Mouse (Mus musculus) stomach, embryonic 14.5 days (tissue): ENCODE results near the gene Slc6a2. TPM values are rescaled to one million over a fixed set of nuclear protein-coding genes. Genes with fewer than 3 reads are reported as not detected.

Experiments used
- ATAC-seq: fragments of 200-750 bp; cut with Nextera tagmentation; 2 replicates; pipeline ENCODE4 v1.8.0; 2017; ENCODE audit warnings: low read depth, moderate TSS enrichment; ENCODE audit not compliant: insufficient number of reproducible peaks, insufficient read depth, low FRiP score
- H3K27ac ChIP-seq: fragments of 300-500 bp; sonication (generic); 2 replicates; pipeline ENCODE4 v1.5.1; 2014; ENCODE audit warnings: mild to moderate bottlenecking, low read length, moderate library complexity, mixed read lengths
- H3K27me3 ChIP-seq: fragments of 300-500 bp; sonication (generic); 2 replicates; pipeline ENCODE4 v1.6.1; 2014; ENCODE audit warnings: low read length, control low read depth, mixed read lengths; ENCODE audit not compliant: control insufficient read depth, insufficient read depth
- H3K36me3 ChIP-seq: fragments of 300-500 bp; sonication (generic); 2 replicates; pipeline ENCODE4 v1.6.1; 2014; ENCODE audit warnings: mild to moderate bottlenecking, control low read depth, low read length, moderate library complexity, mixed read lengths; ENCODE audit not compliant: control insufficient read depth, insufficient read depth
- H3K4me1 ChIP-seq: fragments of 300-500 bp; sonication (generic); 2 replicates; pipeline ENCODE4 v1.6.1; 2014; ENCODE audit warnings: low read length, control low read depth, mixed read lengths; ENCODE audit not compliant: control insufficient read depth, insufficient read depth
- H3K4me2 ChIP-seq: fragments of 300-500 bp; sonication (generic); replicated peaks from 2 replicates; pipeline ENCODE4 v1.6.1; 2014; ENCODE audit warnings: low read depth, low read length, control low read depth
- H3K4me3 ChIP-seq: fragments of 300-500 bp; sonication (generic); 2 replicates; pipeline ENCODE4 v1.5.1; 2014; ENCODE audit warnings: low read depth, low read length, control low read depth
- H3K9ac ChIP-seq: fragments of 300-500 bp; sonication (generic); replicated peaks from 2 replicates; pipeline ENCODE4 v1.6.1; 2014; ENCODE audit warnings: low read depth, mild to moderate bottlenecking, control low read depth, low read length, moderate library complexity, mixed read lengths
- H3K9me3 ChIP-seq: fragments of 300-500 bp; sonication (generic); 2 replicates; pipeline ENCODE4 v1.6.1; 2016; ENCODE audit warnings: low read depth, low read length, control low read depth; ENCODE audit not compliant: control insufficient read depth
- WGBS: fragments of 180-500 bp; shearing (Covaris S2); extraction: QIAGEN DNeasy Blood & Tissue Kit; methylation state at CpG from one replicate; pipeline ENCODE4 v1.1.7; 2014; 5-methylcytosine and 5-hydroxymethylcytosine counted together
- polyA plus RNA-seq: library from polyadenylated mRNA; unstranded; fragments of >200 nt; fragmentation: Nextera tagmentation; extraction: Ambion mirVana; gene quantifications from 2 replicates; pipeline ENCODE4 v1.2.1, GENCODE M21; 2014

Gene Slc6a2
- polyA plus RNA-seq = 0.06 and 0.07 TPM in 2 replicates

GRCm38 (mm10) chr8:92959779-92960178 is at the start of gene Slc6a2:
TSS of gene Slc6a2 (plus strand) at chr8:92960079.
- Histone ChIP-seq H3K9ac (no peak within 1 kb of the TSS), H3K9me3 (no peaks in the 10 kb centered on the region), H3K4me2 (peak within 1 kb of the TSS; percentile 63), H3K4me3 (peak within 1 kb of the TSS; percentile 34), H3K36me3 (no peaks in the 10 kb centered on the region), H3K4me1 (0 out of 2 replicates have a peak, but pooled peaks cover 11% of the 10 kb centered on the region), H3K27ac (no peak within 1 kb of the TSS), H3K27me3 (peaks cover 30% of the 10 kb centered on the region)
- no peak for ATAC-seq
- 67% methylated on average over 10 of the region's 10 CpGs for WGBS

- no peaks in the 10 kb centered on the region for H3K27me3 ChIP-seq
- no peak overlapping the region for H3K4me3 ChIP-seq
- H3K4me1 ChIP-seq = no peaks in the 10 kb centered on the region
- H3K36me3 ChIP-seq = no peaks in the 10 kb centered on the region
- ATAC-seq = no peak
- H3K9me3 ChIP-seq = no peaks in the 10 kb centered on the region
- H3K4me2 ChIP-seq = no peak overlapping the region
- H3K27ac ChIP-seq = no peak overlapping the region
- 90% methylated on average over 3 of the region's 3 CpGs for WGBS
- H3K9ac ChIP-seq = no peak overlapping the region
Measured at GRCm38 (mm10) chr8:92911477-92911876, 48.4 kb upstream of the Slc6a2 start.

- H3K27ac ChIP-seq = no peak overlapping the region
- no peak overlapping the region for H3K4me3 ChIP-seq
- H3K36me3 ChIP-seq = no peaks in the 10 kb centered on the region
- H3K27me3 ChIP-seq = no peaks in the 10 kb centered on the region
- no peak overlapping the region for H3K9ac ChIP-seq
- H3K4me2 ChIP-seq = no peak overlapping the region
- 84% methylated on average over 7 of the region's 7 CpGs for WGBS
- no peaks in the 10 kb centered on the region for H3K9me3 ChIP-seq
- ATAC-seq = no peak
- no peaks in the 10 kb centered on the region for H3K4me1 ChIP-seq
Measured at GRCm38 (mm10) chr8:92913396-92913795, 46.5 kb upstream of the Slc6a2 start.

GRCm38 (mm10) chr8:92916082-92916481 is 43.8 kb upstream of the Slc6a2 start:
- Histone ChIP-seq H3K9ac (no peak overlapping the region), H3K27me3 (no peaks in the 10 kb centered on the region), H3K27ac (no peak overlapping the region), H3K36me3 (no peaks in the 10 kb centered on the region), H3K4me3 (no peak overlapping the region), H3K4me1 (no peaks in the 10 kb centered on the region), H3K4me2 (no peak overlapping the region), H3K9me3 (no peaks in the 10 kb centered on the region)
- WGBS = 78% methylated on average over 3 of the region's 3 CpGs
- no peak for ATAC-seq

GRCm38 (mm10) chr8:92921768-92922167 is 38.1 kb upstream of the Slc6a2 start:
- Histone ChIP-seq H3K4me2 (no peak overlapping the region), H3K4me3 (no peak overlapping the region), H3K27ac (no peak overlapping the region), H3K4me1 (no peaks in the 10 kb centered on the region), H3K9me3 (no peaks in the 10 kb centered on the region), H3K36me3 (no peaks in the 10 kb centered on the region), H3K9ac (no peak overlapping the region), H3K27me3 (no peaks in the 10 kb centered on the region)
- no peak for ATAC-seq
- 93% methylated on average over 3 of the region's 3 CpGs for WGBS

- H3K36me3 ChIP-seq = no peaks in the 10 kb centered on the region
- H3K4me1 ChIP-seq = no peaks in the 10 kb centered on the region
- no peak overlapping the region for H3K9ac ChIP-seq
- 70% methylated on average over 4 of the region's 4 CpGs for WGBS
- H3K4me3 ChIP-seq = no peak overlapping the region
- peaks cover 4% of the 10 kb centered on the region; the same call in 1 of the 2 replicates for H3K9me3 ChIP-seq
- no peak overlapping the region for H3K27ac ChIP-seq
- H3K4me2 ChIP-seq = no peak overlapping the region
- no peaks in the 10 kb centered on the region for H3K27me3 ChIP-seq
- no peak for ATAC-seq
Measured at GRCm38 (mm10) chr8:92928986-92929385, 30.9 kb upstream of the Slc6a2 start.

GRCm38 (mm10) chr8:92938056-92938455 is 21.8 kb upstream of the Slc6a2 start:
- H3K4me1 ChIP-seq = no peaks in the 10 kb centered on the region
- no peaks in the 10 kb centered on the region for H3K27me3 ChIP-seq
- H3K27ac ChIP-seq = no peak overlapping the region
- WGBS = 72% methylated on average over 4 of the region's 4 CpGs
- H3K4me2 ChIP-seq = no peak overlapping the region
- H3K9ac ChIP-seq = no peak overlapping the region
- no peaks in the 10 kb centered on the region for H3K9me3 ChIP-seq
- no peak overlapping the region for H3K4me3 ChIP-seq
- ATAC-seq = no peak
- no peaks in the 10 kb centered on the region for H3K36me3 ChIP-seq

- ATAC-seq = no peak
- H3K4me1 ChIP-seq = no peaks in the 10 kb centered on the region
Measured at GRCm38 (mm10) chr8:92949071-92949470, 10.8 kb upstream of the Slc6a2 start.

GRCm38 (mm10) chr8:92950639-92951371 is 9.1 kb upstream of the Slc6a2 start:
- Histone ChIP-seq H3K27ac (no peak overlapping the region), H3K4me2 (no peak overlapping the region), H3K9ac (no peak overlapping the region), H3K4me1 (no peaks in the 10 kb centered on the region), H3K4me3 (no peak overlapping the region), H3K27me3 (no peaks in the 10 kb centered on the region), H3K9me3 (no peaks in the 10 kb centered on the region), H3K36me3 (no peaks in the 10 kb centered on the region)
- 44% methylated on average over 12 of the region's 12 CpGs for WGBS
- no peak for ATAC-seq

More at GRCm38 (mm10) chr8:92949071-92949470, 10.8 kb upstream of the Slc6a2 start:
- Histone ChIP-seq H3K9me3 (no peaks in the 10 kb centered on the region), H3K4me3 (no peak overlapping the region), H3K27ac (no peak overlapping the region), H3K4me2 (no peak overlapping the region), H3K9ac (no peak overlapping the region), H3K36me3 (no peaks in the 10 kb centered on the region), H3K27me3 (no peaks in the 10 kb centered on the region)
- 88% methylated on average over 4 of the region's 4 CpGs for WGBS
